Mouse (Mus musculus) G1E (cell line): ENCODE measurements around the gene Adgrl3.

Experiments used
- CTCF ChIP-seq: IDR thresholded peaks from 2 replicates; pipeline ENCODE4 v1.5.1; 2012; ENCODE audit warnings: low read depth, low read length, inconsistent platforms, mixed read lengths
- GATA1 ChIP-seq: IDR thresholded peaks from 2 replicates; pipeline ENCODE4 v1.6.1; 2012; ENCODE audit warnings: borderline replicate concordance, low read length, inconsistent platforms, mixed read lengths
- GATA2 ChIP-seq: IDR thresholded peaks from 2 replicates; pipeline ENCODE4 v1.6.1; 2012; ENCODE audit warnings: low read depth, low read length, inconsistent platforms, borderline replicate concordance
- POLR2AphosphoS5 ChIP-seq: IDR thresholded peaks from 2 replicates; pipeline ENCODE4 v1.6.1; 2012; ENCODE audit warnings: low read depth, low read length, inconsistent platforms; ENCODE audit not compliant: insufficient replicate concordance
- TAL1 ChIP-seq: conservative IDR thresholded peaks from 2 replicates; pipeline ENCODE4 v1.6.1; 2012; ENCODE audit warnings: low read depth, low read length, inconsistent platforms, mixed read lengths

DNA sequence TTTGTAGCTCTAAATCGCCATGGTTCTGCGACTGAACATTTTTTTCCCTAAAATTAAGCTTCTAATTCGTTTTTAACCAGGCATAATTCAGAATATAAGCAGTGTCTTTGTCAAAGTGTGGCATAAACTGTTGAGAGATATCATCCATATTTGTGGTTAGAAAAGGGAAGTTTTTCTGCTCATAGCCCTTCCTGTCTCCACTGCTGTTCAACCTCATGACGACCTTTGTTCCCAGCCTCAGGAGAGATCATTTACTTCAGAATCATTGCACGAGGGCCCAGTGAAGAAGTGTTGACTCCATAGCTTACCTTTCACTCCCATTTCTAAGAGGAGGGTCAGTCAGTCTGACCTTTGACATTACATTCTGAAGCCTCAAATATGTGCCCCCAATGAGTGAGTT lies 56.4 kb downstream of the Adgrl3 start:
- TF ChIP-seq GATA1 (no peak), CTCF (no peak), POLR2AphosphoS5 (no peak), TAL1 (no peak), GATA2 (no peak)
